Mouse (Mus musculus): ENCODE measurements around the gene Camk1d.

GRCm38 (mm10) chr2:5735881-5736280 lies 21.6 kb upstream of the Camk1d start:
- no peak for TF ChIP-seq POLR2A (IDR thresholded peaks at IDR 0.05; ENCODE audit: borderline replicate concordance, insufficient read depth, low read length)
- TF ChIP-seq CTCF (IDR thresholded peaks at IDR 0.05; ENCODE audit: borderline replicate concordance, insufficient read depth, low read depth, low read length) = no peak
